In genomic region chr2:121832484-121832894, GRCm38 (mm10) we compare ENCODE assay signal across 9 mouse cellular contexts. TPM values are rescaled to one million over a fixed set of nuclear protein-coding genes. Genes with fewer than 3 reads are reported as not detected.
A peak's percentile ranks its signal among the peaks of the same experiment; 100 is the strongest.
DNase-seq lines count a peak whose midpoint lies in the region; ATAC-seq lines count a peak whose summit lies in the region.
"Had no signal": no experiment of that assay in that cellular context is flagged by ENCODE, and none has a peak within 500 bp of the region (broad histone marks: within the 10 kb centered on the region; RNA-seq: fewer than 3 reads in every experiment).

No protein-coding gene starts in this region.

- H3K4me2 ChIP-seq in liver, embryonic 13.5 days, result no peak overlapping the region
- no peak overlapping the region for H3K4me2 ChIP-seq in neural tube, embryonic 14.5 days (ENCODE audit: low read depth, low read length)
- H3K4me2 ChIP-seq: hindbrain, embryonic 15.5 days had no signal

- peak; percentile 79 for DNase-seq in 416B (ENCODE audit: low read depth)
- DNase-seq in NIH3T3 (ENCODE audit: low read depth), result peak; percentile 88
- DNase-seq in cerebellum, adult 9-11 months, result peak; percentile 65
- DNase-seq in gastrocnemius, postnatal 10 days, result peak; percentile 21
- DNase-seq in kidney, adult 8-10 months, result peak; percentile 32 to 34
- DNase-seq in liver, embryonic 13.5 days, result peak; percentile 27
- DNase-seq in urinary bladder, postnatal 14 days (ENCODE audit: low spot score), result peak; percentile 29

- ATAC-seq in liver, embryonic 13.5 days (ENCODE audit: low read depth), result no peak
- ATAC-seq in neural tube, embryonic 14.5 days (ENCODE audit: low read depth), result peak; percentile 56; the same call in 1 of the 2 replicates

- H3K36me3 ChIP-seq in liver, embryonic 13.5 days, result no peaks in the 10 kb centered on the region
- H3K36me3 ChIP-seq in neural tube, embryonic 14.5 days (ENCODE audit: control insufficient read depth, insufficient read depth, low read length), result no peaks in the 10 kb centered on the region
- H3K36me3 ChIP-seq: hindbrain, embryonic 15.5 days had no signal

- no peak overlapping the region for H3K9ac ChIP-seq in liver, embryonic 13.5 days
- no peak overlapping the region for H3K9ac ChIP-seq in neural tube, embryonic 14.5 days (replicated peaks; ENCODE audit: low read depth, low read length)
- H3K9ac ChIP-seq: hindbrain, embryonic 15.5 days had no signal

- H3K27me3 ChIP-seq in liver, embryonic 13.5 days, result 0 out of 2 replicates have a peak, but pooled peaks cover 4% of the 10 kb centered on the region
- no peaks in the 10 kb centered on the region for H3K27me3 ChIP-seq in neural tube, embryonic 14.5 days (ENCODE audit: control insufficient read depth, insufficient read depth, low read length)
- H3K27me3 ChIP-seq: hindbrain, embryonic 15.5 days had no signal

- H3K4me3 ChIP-seq in liver, embryonic 13.5 days (replicated peaks), result no peak overlapping the region
- H3K4me3 ChIP-seq in neural tube, embryonic 14.5 days (ENCODE audit: low read depth, low read length), result no peak overlapping the region
- H3K4me3 ChIP-seq: hindbrain, embryonic 15.5 days had no signal

- H3K4me1 ChIP-seq in liver, embryonic 13.5 days (replicated peaks), result no peaks in the 10 kb centered on the region
- no peaks in the 10 kb centered on the region for H3K4me1 ChIP-seq in neural tube, embryonic 14.5 days (ENCODE audit: control insufficient read depth, insufficient read depth, low read length)

- WGBS in liver, embryonic 13.5 days (ENCODE audit: insufficient replicate concordance), result 5% methylated on average over 5 of the region's 5 CpGs
- WGBS in neural tube, embryonic 14.5 days, result 12% methylated on average over 5 of the region's 5 CpGs

- no peak overlapping the region for H3K27ac ChIP-seq in liver, embryonic 13.5 days
- H3K27ac ChIP-seq in neural tube, embryonic 14.5 days (ENCODE audit: low read depth, low read length), result no peak overlapping the region
- H3K27ac ChIP-seq: hindbrain, embryonic 15.5 days had no signal

- H3K9me3 ChIP-seq in liver, embryonic 13.5 days (replicated peaks), result no peaks in the 10 kb centered on the region
- no peaks in the 10 kb centered on the region for H3K9me3 ChIP-seq in neural tube, embryonic 14.5 days (ENCODE audit: control insufficient read depth, low read length)
- H3K9me3 ChIP-seq: hindbrain, embryonic 15.5 days had no signal

RNA-seq across cellular contexts. Expression of gene Frmd5, which starts 25.6 kb away (rescaled TPM):
- under 1 TPM; 0.78 to 0.95 TPM for total RNA-seq in gastrocnemius, postnatal 10 days (2021)
- polyA plus RNA-seq in liver, embryonic 13.5 days (2015; fragmentation: Nextera tagmentation; extraction: Ambion mirVana), result 0.28 and 0.30 TPM in 2 replicates
- 30.6 and 31.2 TPM in 2 replicates for polyA plus RNA-seq in neural tube, embryonic 14.5 days (2014; fragmentation: Nextera tagmentation; extraction: Ambion mirVana)

RNA-seq across cellular contexts. Expression of gene Casc4, which starts 34.3 kb away (rescaled TPM):
- 10 to 100 TPM; 32.7 to 38.7 TPM for total RNA-seq in gastrocnemius, postnatal 10 days (2021)
- polyA plus RNA-seq in liver, embryonic 13.5 days (2015; fragmentation: Nextera tagmentation; extraction: Ambion mirVana), result 5.4 and 6.6 TPM in 2 replicates
- polyA plus RNA-seq in neural tube, embryonic 14.5 days (2014; fragmentation: Nextera tagmentation; extraction: Ambion mirVana), result 45.8 and 46.5 TPM in 2 replicates

Comparison
In these comparisons a context has a peak if more than half of its experiments do, and no peak if none do; other contexts are left out.
1. DNase-seq: peak in every context shown above with its lines; median percentile 88 in NIH3T3; 79 in 416B; 65 in cerebellum, adult 9-11 months; 33 in kidney, adult 8-10 months; 29 in urinary bladder, postnatal 14 days; 27 in liver, embryonic 13.5 days; 21 in gastrocnemius, postnatal 10 days.
2. RNA of gene Frmd5, which starts 25.6 kb away (polyA plus RNA-seq): 30.6 to 31.2 TPM in neural tube, embryonic 14.5 days; 0.28 to 0.30 TPM in liver, embryonic 13.5 days; every median in the first group is over 10 times any median in the second.